Mouse (Mus musculus) CH12.LX (cell line): ENCODE data around the gene Idh1. TPM values are rescaled to one million over a fixed set of nuclear protein-coding genes. Genes with fewer than 3 reads are reported as not detected.
A peak's percentile ranks its signal among the peaks of the same experiment; 100 is the strongest.

Source experiments
- DNase-seq: peaks from one replicate; pipeline ENCODE4 v3.0.0-alpha.2; 2013; ENCODE audit errors: extremely low read depth
- H3K27ac ChIP-seq: 2 replicates; pipeline ENCODE4 v1.5.1; 2012; ENCODE audit warnings: low read depth, mild to moderate bottlenecking, control low read depth, moderate library complexity; ENCODE audit not compliant: insufficient read depth
- H3K27me3 ChIP-seq: replicated peaks from 2 replicates; pipeline ENCODE3; 2012; ENCODE audit warnings: inconsistent platforms
- H3K36me3 ChIP-seq, 2 experiments: replicated peaks in 1 of 2; 2 replicates each; pipeline versions ENCODE3 to v1.6.1; 2012; ENCODE audit warnings: inconsistent platforms in 1 of 2, low read length in 1 of 2, mild to moderate bottlenecking in 1 of 2, mixed read lengths in 1 of 2, moderate library complexity in 1 of 2; ENCODE audit not compliant: control insufficient read depth in 1 of 2, insufficient read depth in 1 of 2
- H3K4me1 ChIP-seq, 2 experiments: 2 replicates each; pipeline ENCODE4 v1.6.1; 2012; ENCODE audit warnings: inconsistent platforms in 1 of 2, moderate library complexity in 1 of 2; ENCODE audit not compliant: insufficient read depth in 2 of 2, control insufficient read depth in 1 of 2
- H3K4me2 ChIP-seq: 2 replicates; pipeline ENCODE4 v1.6.1; 2012; ENCODE audit warnings: low read depth, mild to moderate bottlenecking, control low read depth; ENCODE audit not compliant: poor library complexity, insufficient read depth, severe bottlenecking
- H3K4me3 ChIP-seq, 3 experiments: fragments of 150-350 bp in 1 of 3; sonication (generic) in 1 of 3; replicated peaks in 1 of 3; 2 replicates each; pipeline versions ENCODE3 to v1.5.1; 2011 to 2012; ENCODE audit warnings: low read depth in 2 of 3, low read length in 2 of 3, mild to moderate bottlenecking in 2 of 3, moderate library complexity in 2 of 3, control low read depth in 1 of 3, improper control_type of control experiment in 1 of 3, inconsistent platforms in 1 of 3, mixed read lengths in 1 of 3; ENCODE audit not compliant: poor library complexity in 1 of 3
- H3K79me2 ChIP-seq: replicated peaks from 2 replicates; pipeline ENCODE4 v1.6.1; 2012; ENCODE audit warnings: mild to moderate bottlenecking, moderate library complexity; ENCODE audit not compliant: control insufficient read depth, poor library complexity, insufficient read depth, severe bottlenecking; ENCODE audit errors: extremely low read depth
- H3K9ac ChIP-seq: 2 replicates; pipeline ENCODE4 v1.6.1; 2012; ENCODE audit warnings: low read depth, mild to moderate bottlenecking, control low read depth, moderate library complexity; ENCODE audit not compliant: insufficient read depth
- H3K9me3 ChIP-seq: replicated peaks from 2 replicates; pipeline ENCODE3; 2012; ENCODE audit warnings: low read length, inconsistent platforms, mixed read lengths
- BHLHE40 ChIP-seq: IDR thresholded peaks from 2 replicates; pipeline ENCODE4 v1.6.1; 2011; ENCODE audit warnings: mild to moderate bottlenecking, low read depth, low read length, improper control_type of control experiment
- CHD1 ChIP-seq: IDR thresholded peaks from 2 replicates; pipeline ENCODE4 v1.6.1; 2012; ENCODE audit warnings: low read depth, low read length, improper control_type of control experiment, inconsistent platforms
- CHD2 ChIP-seq: IDR thresholded peaks from 2 replicates; pipeline ENCODE4 v1.6.1; 2011; ENCODE audit warnings: low read length, improper control_type of control experiment
- CTCF ChIP-seq, 2 experiments: IDR thresholded peaks in 1 of 2; conservative IDR thresholded peaks in 1 of 2; 2 replicates each; pipeline ENCODE4 v1.5.1; 2011 to 2012; ENCODE audit warnings: low read depth in 2 of 2, low read length in 2 of 2, improper control_type of control experiment in 1 of 2, inconsistent platforms in 1 of 2, mild to moderate bottlenecking in 1 of 2, moderate library complexity in 1 of 2
- ELF1 ChIP-seq: IDR thresholded peaks from 2 replicates; pipeline ENCODE4 v1.6.1; 2014; ENCODE audit warnings: low read depth, mild to moderate bottlenecking, inconsistent platforms, low read length, improper control_type of control experiment
- EP300 ChIP-seq: IDR thresholded peaks from 2 replicates; pipeline ENCODE4 v1.6.1; 2011; ENCODE audit warnings: low read length, improper control_type of control experiment
- ETS1 ChIP-seq: conservative IDR thresholded peaks from 2 replicates; pipeline ENCODE4 v1.6.1; 2012; ENCODE audit warnings: low read depth, mild to moderate bottlenecking, inconsistent platforms, low read length, improper control_type of control experiment, moderate library complexity
- GABPA ChIP-seq: IDR thresholded peaks from 2 replicates; pipeline ENCODE4 v1.6.1; 2012; ENCODE audit warnings: low read depth, low read length, improper control_type of control experiment, inconsistent platforms; ENCODE audit not compliant: insufficient replicate concordance
- HCFC1 ChIP-seq: IDR thresholded peaks from 2 replicates; pipeline ENCODE4 v1.6.1; 2012; ENCODE audit warnings: low read depth, mild to moderate bottlenecking, inconsistent platforms, low read length, improper control_type of control experiment
- IRF4 ChIP-seq: IDR thresholded peaks from 2 replicates; pipeline ENCODE4 v1.6.1; 2014; ENCODE audit warnings: low read depth, mild to moderate bottlenecking, inconsistent platforms, low read length, improper control_type of control experiment
- JUN ChIP-seq: IDR thresholded peaks from 2 replicates; pipeline ENCODE4 v1.6.1; 2011; ENCODE audit warnings: low read depth, mild to moderate bottlenecking, low read length, improper control_type of control experiment, moderate library complexity; ENCODE audit not compliant: insufficient read depth
- JUND ChIP-seq: conservative IDR thresholded peaks from 2 replicates; pipeline ENCODE4 v1.6.1; 2011; ENCODE audit warnings: low read depth, low read length, improper control_type of control experiment
- KAT2A ChIP-seq: IDR thresholded peaks from 2 replicates; pipeline ENCODE4 v1.6.1; 2012; ENCODE audit warnings: low read length, improper control_type of control experiment, inconsistent platforms; ENCODE audit not compliant: insufficient replicate concordance
- MAFK ChIP-seq: IDR thresholded peaks from 2 replicates; pipeline ENCODE4 v1.6.1; 2011; ENCODE audit warnings: low read length, improper control_type of control experiment; ENCODE audit not compliant: insufficient replicate concordance
- MAX ChIP-seq: IDR thresholded peaks from 2 replicates; pipeline ENCODE4 v1.6.1; 2011; ENCODE audit warnings: low read length, improper control_type of control experiment
- MAZ ChIP-seq: IDR thresholded peaks from 2 replicates; pipeline ENCODE4 v1.6.1; 2012; ENCODE audit warnings: low read depth, mild to moderate bottlenecking, inconsistent platforms, low read length, improper control_type of control experiment, moderate library complexity
- MEF2A ChIP-seq: IDR thresholded peaks from 2 replicates; pipeline ENCODE4 v1.6.1; 2014; ENCODE audit warnings: low read depth, mild to moderate bottlenecking, inconsistent platforms, low read length, improper control_type of control experiment, borderline replicate concordance
- MXI1 ChIP-seq: IDR thresholded peaks from 2 replicates; pipeline ENCODE4 v1.6.1; 2011; ENCODE audit warnings: mild to moderate bottlenecking, low read depth, low read length, improper control_type of control experiment
- MYC ChIP-seq: IDR thresholded peaks from 2 replicates; pipeline ENCODE4 v1.6.1; 2011; ENCODE audit warnings: low read depth, mild to moderate bottlenecking, improper control_type of control experiment, low read length
- NELFE ChIP-seq: IDR thresholded peaks from 2 replicates; pipeline ENCODE4 v1.6.1; 2011; ENCODE audit warnings: low read depth, low read length, improper control_type of control experiment
- NRF1 ChIP-seq: IDR thresholded peaks from 2 replicates; pipeline ENCODE4 v1.6.1; 2014; ENCODE audit warnings: low read depth, mild to moderate bottlenecking, inconsistent platforms, low read length, improper control_type of control experiment, moderate library complexity
- PAX5 ChIP-seq: IDR thresholded peaks from 2 replicates; pipeline ENCODE4 v1.6.1; 2012; ENCODE audit warnings: low read length, inconsistent platforms, mixed read lengths
- POLR2A ChIP-seq: IDR thresholded peaks from 2 replicates; pipeline ENCODE4 v1.6.1; 2011; ENCODE audit warnings: low read depth, mild to moderate bottlenecking, improper control_type of control experiment, low read length
- POLR2AphosphoS2 ChIP-seq: IDR thresholded peaks from 2 replicates; pipeline ENCODE4 v1.6.1; 2011; ENCODE audit warnings: low read depth, low read length, improper control_type of control experiment
- RAD21 ChIP-seq: IDR thresholded peaks from 2 replicates; pipeline ENCODE4 v1.6.1; 2011; ENCODE audit warnings: low read depth, mild to moderate bottlenecking, low read length, improper control_type of control experiment, moderate library complexity
- RCOR1 ChIP-seq: conservative IDR thresholded peaks from 2 replicates; pipeline ENCODE4 v1.6.1; 2012; ENCODE audit warnings: low read depth, mild to moderate bottlenecking, inconsistent platforms, low read length, improper control_type of control experiment
- SIN3A ChIP-seq: IDR thresholded peaks from 2 replicates; pipeline ENCODE4 v1.6.1; 2012; ENCODE audit warnings: low read length, improper control_type of control experiment, inconsistent platforms
- SMC3 ChIP-seq: IDR thresholded peaks from 2 replicates; pipeline ENCODE4 v1.6.1; 2011; ENCODE audit warnings: low read depth, low read length, improper control_type of control experiment
- TBP ChIP-seq: conservative IDR thresholded peaks from 2 replicates; pipeline ENCODE4 v1.6.1; 2011; ENCODE audit warnings: low read depth, low read length, improper control_type of control experiment
- TCF12 ChIP-seq: IDR thresholded peaks from 2 replicates; pipeline ENCODE4 v1.6.1; 2014; ENCODE audit warnings: low read depth, mild to moderate bottlenecking, inconsistent platforms, low read length, improper control_type of control experiment
- UBTF ChIP-seq: IDR thresholded peaks from 2 replicates; pipeline ENCODE4 v1.6.1; 2012; ENCODE audit warnings: low read depth, mild to moderate bottlenecking, inconsistent platforms, low read length, improper control_type of control experiment, moderate library complexity
- USF1 ChIP-seq: IDR thresholded peaks from 2 replicates; pipeline ENCODE4 v1.6.1; 2014; ENCODE audit warnings: low read depth, mild to moderate bottlenecking, inconsistent platforms, low read length, improper control_type of control experiment
- USF2 ChIP-seq: conservative IDR thresholded peaks from 2 replicates; pipeline ENCODE4 v1.6.1; 2011; ENCODE audit warnings: low read depth, low read length, improper control_type of control experiment
- ZC3H11A ChIP-seq: IDR thresholded peaks from 2 replicates; pipeline ENCODE4 v1.6.1; 2012; ENCODE audit warnings: low read depth, mild to moderate bottlenecking, inconsistent platforms, low read length, improper control_type of control experiment
- ZKSCAN1 ChIP-seq: IDR thresholded peaks from 2 replicates; pipeline ENCODE4 v1.6.1; 2012; ENCODE audit warnings: low read depth, inconsistent platforms, low read length, improper control_type of control experiment, borderline replicate concordance
- ZMIZ1 ChIP-seq: IDR thresholded peaks from 2 replicates; pipeline ENCODE4 v1.6.1; 2012; ENCODE audit warnings: low read depth, mild to moderate bottlenecking, inconsistent platforms, low read length, improper control_type of control experiment
- dilution Hi-C: fragments of 300-500 bp; cut with MboI; formaldehyde crosslinking; loops from 2 replicates; pipeline ENCODE4 v1.14.3; 2020; ENCODE audit warnings: low sequenced_read_pairs; ENCODE audit not compliant: extremely low pct_unique_long_range_greater_than_20kb, extremely low pct_ligation_motif_present
- in situ Hi-C: fragments of 300-500 bp; cut with MboI; formaldehyde crosslinking; loops from 3 replicates; pipeline ENCODE4 v1.14.3; 2019; ENCODE audit warnings: low sequenced_read_pairs, low pct_ligation_motif_present, low pct_unique_long_range_greater_than_20kb, mixed read lengths
- polyA plus RNA-seq: library from polyadenylated mRNA; unstranded; fragments of >175 nt; gene quantifications from 2 replicates; pipeline ENCODE4 v1.2.1, GENCODE M21; 2012; ENCODE audit warnings: low read depth; ENCODE audit not compliant: insufficient read length
- total RNA-seq, 2 experiments: library from RNA; depleted of rRNA; stranded (reverse); fragments of 300-350 nt in 1 of 2; fragments of >200 nt in 1 of 2; gene quantifications; 2 replicates each; pipeline ENCODE4 v1.2.3; 2012 to 2014

Gene Idh1
- total and polyA plus RNA-seq, 3 experiments = 9.3 to 23.4 (median 11.1) TPM

GRCm38 (mm10) chr1:65178902-65179432 is 7.3 kb downstream of the Idh1 start:
- peak overlapping the region; percentile 93 for H3K4me2 ChIP-seq
- in situ Hi-C loops = loop anchor here (10.0 kb wide), 1 partner anchor 64 kb away; the partner anchor contains the start of gene Gm28845
- dilution Hi-C loops = no loop called here
- TF ChIP-seq CTCF (conservative IDR thresholded peaks at IDR 0.05 in 1 of 2, IDR thresholded peaks at IDR 0.05 in 1 of 2; ENCODE audit: low read depth in 2 of 2, low read length in 2 of 2) (peak in 1 of 2 experiments; percentile 55; a peak in 2 of 4 replicates), PAX5 (no peak), UBTF (no peak), ELF1 (no peak), RCOR1 (no peak), SMC3 (no peak; the same call in 1 of the 2 replicates), RAD21 (peak; percentile 23), TBP (no peak), USF1 (no peak), HCFC1 (no peak; the same call in 1 of the 2 replicates), MEF2A (peak; percentile 36; the same call in 1 of the 2 replicates), CHD2 (peak; percentile 75; the same call in 1 of the 2 replicates), NELFE (no peak), USF2 (no peak), POLR2A (peak; percentile 59), CHD1 (no peak), MAZ (no peak; the same call in 1 of the 2 replicates), BHLHE40 (peak; percentile 42; the same call in 1 of the 2 replicates), MXI1 (peak; percentile 21; the same call in 1 of the 2 replicates), JUN (no peak), GABPA (no peak), ETS1 (no peak), EP300 (no peak), TCF12 (0 out of 2 replicates have a peak, but pooled peaks have one; percentile 27), MAX (no peak), MAFK (no peak), ZC3H11A (no peak), SIN3A (peak; percentile 56; the same call in 1 of the 2 replicates), ZKSCAN1 (no peak), KAT2A (no peak), ZMIZ1 (no peak), POLR2AphosphoS2 (no peak), JUND (no peak), MYC (no peak), NRF1 (no peak), IRF4 (peak; percentile 34; the same call in 1 of the 2 replicates)
- H3K27me3 ChIP-seq = no peaks in the 10 kb centered on the region
- no peaks in the 10 kb centered on the region for H3K79me2 ChIP-seq
- DNase-seq = peak; percentile 82
- peaks cover 0 to 4% of the 10 kb centered on the region in 2 experiments for H3K36me3 ChIP-seq
- no peaks in the 10 kb centered on the region for H3K9me3 ChIP-seq
- peak overlapping the region; percentile 22 for H3K27ac ChIP-seq
- H3K9ac ChIP-seq = peak overlapping the region; percentile 21; the same call in 1 of the 2 replicates
- no peaks in the 10 kb centered on the region; a peak in 1 of 4 replicates for H3K4me1 ChIP-seq
- H3K4me3 ChIP-seq = peak overlapping the region; percentile 64 to 81 (median 66)
